8 mouse cellular contexts compared by ENCODE assay signal in genomic region chr4:95082481-95083088, GRCm38 (mm10). TPM values are rescaled to one million over a fixed set of nuclear protein-coding genes. Genes with fewer than 3 reads are reported as not detected.
DNase-seq lines count a peak whose midpoint lies in the region; ATAC-seq lines count a peak whose summit lies in the region.

No protein-coding gene starts in this region.

- ATAC-seq in hindbrain, embryonic 12.5 days (ENCODE audit: low FRiP score) = peak; percentile 35; the same call in 1 of the 2 replicates
- ATAC-seq in neural tube, embryonic 13.5 days (ENCODE audit: low read depth) = peak; percentile 51; the same call in 1 of the 2 replicates

- intact Hi-C loops in left cerebral cortex, postnatal 36 days (cut with DNase I) = no loop called here

- peaks cover 7% of the 10 kb centered on the region; the same call in 1 of the 2 replicates for H3K4me1 ChIP-seq in hindbrain, embryonic 12.5 days
- H3K4me1 ChIP-seq in hindbrain, embryonic 10.5 days (replicated peaks) = peaks cover 14% of the 10 kb centered on the region; the same call in 1 of the 2 replicates
- H3K4me1 ChIP-seq in heart, embryonic 10.5 days = peaks cover 25% of the 10 kb centered on the region
- peaks cover 15% of the 10 kb centered on the region for H3K4me1 ChIP-seq in neural tube, embryonic 13.5 days (replicated peaks)

- H3K9me3 ChIP-seq in hindbrain, embryonic 12.5 days (replicated peaks) = no peaks in the 10 kb centered on the region
- no peaks in the 10 kb centered on the region for H3K9me3 ChIP-seq in hindbrain, embryonic 10.5 days
- no peaks in the 10 kb centered on the region for H3K9me3 ChIP-seq in heart, embryonic 10.5 days
- no peaks in the 10 kb centered on the region for H3K9me3 ChIP-seq in neural tube, embryonic 13.5 days

- H3K9ac ChIP-seq in hindbrain, embryonic 12.5 days = no peak overlapping the region
- H3K9ac ChIP-seq in neural tube, embryonic 13.5 days = no peak overlapping the region

- no peak overlapping the region for H3K4me2 ChIP-seq in hindbrain, embryonic 12.5 days (replicated peaks)
- no peak overlapping the region for H3K4me2 ChIP-seq in neural tube, embryonic 13.5 days

- WGBS in hindbrain, embryonic 12.5 days = 63% methylated on average over 4 of the region's 4 CpGs
- WGBS in hindbrain, embryonic 10.5 days = 72% methylated on average over 4 of the region's 4 CpGs
- 66% methylated on average over 4 of the region's 4 CpGs for WGBS in heart, embryonic 10.5 days
- 53% methylated on average over 4 of the region's 4 CpGs for WGBS in neural tube, embryonic 13.5 days

- no peaks in the 10 kb centered on the region for H3K27me3 ChIP-seq in hindbrain, embryonic 12.5 days
- no peaks in the 10 kb centered on the region for H3K27me3 ChIP-seq in hindbrain, embryonic 10.5 days (ENCODE audit: insufficient read depth, poor library complexity, severe bottlenecking)
- no peaks in the 10 kb centered on the region for H3K27me3 ChIP-seq in heart, embryonic 10.5 days (ENCODE audit: insufficient read depth, poor library complexity, severe bottlenecking)
- H3K27me3 ChIP-seq in neural tube, embryonic 13.5 days = no peaks in the 10 kb centered on the region

- no peak overlapping the region for H3K27ac ChIP-seq in hindbrain, embryonic 12.5 days
- no peak overlapping the region for H3K27ac ChIP-seq in hindbrain, embryonic 10.5 days
- peak overlapping the region; percentile 77 for H3K27ac ChIP-seq in heart, embryonic 10.5 days
- H3K27ac ChIP-seq in neural tube, embryonic 13.5 days (replicated peaks) = 0 out of 2 replicates have a peak overlapping the region, but pooled peaks have one; percentile 38

- H3K4me3 ChIP-seq in hindbrain, embryonic 12.5 days = no peak overlapping the region
- H3K4me3 ChIP-seq in hindbrain, embryonic 10.5 days = no peak overlapping the region
- no peak overlapping the region for H3K4me3 ChIP-seq in heart, embryonic 10.5 days
- no peak overlapping the region for H3K4me3 ChIP-seq in neural tube, embryonic 13.5 days

- no peaks in the 10 kb centered on the region for H3K36me3 ChIP-seq in hindbrain, embryonic 12.5 days
- H3K36me3 ChIP-seq in hindbrain, embryonic 10.5 days = no peaks in the 10 kb centered on the region
- H3K36me3 ChIP-seq in heart, embryonic 10.5 days = no peaks in the 10 kb centered on the region
- no peaks in the 10 kb centered on the region for H3K36me3 ChIP-seq in neural tube, embryonic 13.5 days

- no peak for DNase-seq in hindbrain, embryonic 10.5 days (ENCODE audit: low spot score)
- DNase-seq in cerebellum, postnatal 14 days = peak; percentile 50 to 55
- DNase-seq in heart, embryonic 10.5 days (ENCODE audit: low spot score) = no peak
- DNase-seq in kidney, postnatal 10 days = peak; percentile 78
- DNase-seq in layer of hippocampus, adult 9-11 months = no peak
- no peak for DNase-seq in left cerebral cortex, postnatal 36 days (ENCODE audit: low spot score in 2 of 2)

RNA-seq across cellular contexts. Expression of gene Jun, which starts 30.6 kb away (rescaled TPM):
- polyA plus RNA-seq in hindbrain, embryonic 12.5 days (2016; fragmentation: Nextera tagmentation; extraction: Ambion mirVana) = 70.7 and 86.0 TPM in 2 replicates
- 63.7 and 64.6 TPM in 2 replicates for polyA plus RNA-seq in hindbrain, embryonic 10.5 days (2016; fragmentation: Nextera tagmentation; extraction: Ambion mirVana)
- 75.7 and 76.6 TPM in 2 replicates for polyA plus RNA-seq in heart, embryonic 10.5 days (2016; fragmentation: Nextera tagmentation; extraction: Ambion mirVana)
- 77.6 and 79.5 TPM in 2 replicates for polyA plus RNA-seq in neural tube, embryonic 13.5 days (2015; fragmentation: Nextera tagmentation; extraction: Ambion mirVana)
- 10 to 100 TPM; 48.6 to 79.9 TPM for total RNA-seq in left cerebral cortex, postnatal 36 days (2021)

Comparison
In these comparisons a context has a peak if more than half of its experiments do, and no peak if none do; other contexts are left out.
1. H3K27ac ChIP-seq: peak in heart, embryonic 10.5 days (single experiment) and neural tube, embryonic 13.5 days (single experiment); none in hindbrain, embryonic 12.5 days (single experiment) and hindbrain, embryonic 10.5 days (single experiment).
2. DNase-seq: peak in cerebellum, postnatal 14 days (2 of 2) and kidney, postnatal 10 days (single experiment); none in hindbrain, embryonic 10.5 days (single experiment), heart, embryonic 10.5 days (single experiment), layer of hippocampus, adult 9-11 months (single experiment) and left cerebral cortex, postnatal 36 days (0 of 2).